Mouse (Mus musculus) colon, adult 2 months (tissue): Measurements from ENCODE around the gene Lhx4. TPM values are rescaled to one million over a fixed set of nuclear protein-coding genes. Genes with fewer than 3 reads are reported as not detected.

Source experiments
- polyA plus RNA-seq: library from polyadenylated mRNA; depleted of rRNA; stranded (reverse); fragments of >200 nt; gene quantifications from 2 replicates; pipeline ENCODE4 v1.2.3, GENCODE M21; 2012; rRNA removed

The Lhx4 gene
- not detected in 2 replicates for polyA plus RNA-seq

DNA sequence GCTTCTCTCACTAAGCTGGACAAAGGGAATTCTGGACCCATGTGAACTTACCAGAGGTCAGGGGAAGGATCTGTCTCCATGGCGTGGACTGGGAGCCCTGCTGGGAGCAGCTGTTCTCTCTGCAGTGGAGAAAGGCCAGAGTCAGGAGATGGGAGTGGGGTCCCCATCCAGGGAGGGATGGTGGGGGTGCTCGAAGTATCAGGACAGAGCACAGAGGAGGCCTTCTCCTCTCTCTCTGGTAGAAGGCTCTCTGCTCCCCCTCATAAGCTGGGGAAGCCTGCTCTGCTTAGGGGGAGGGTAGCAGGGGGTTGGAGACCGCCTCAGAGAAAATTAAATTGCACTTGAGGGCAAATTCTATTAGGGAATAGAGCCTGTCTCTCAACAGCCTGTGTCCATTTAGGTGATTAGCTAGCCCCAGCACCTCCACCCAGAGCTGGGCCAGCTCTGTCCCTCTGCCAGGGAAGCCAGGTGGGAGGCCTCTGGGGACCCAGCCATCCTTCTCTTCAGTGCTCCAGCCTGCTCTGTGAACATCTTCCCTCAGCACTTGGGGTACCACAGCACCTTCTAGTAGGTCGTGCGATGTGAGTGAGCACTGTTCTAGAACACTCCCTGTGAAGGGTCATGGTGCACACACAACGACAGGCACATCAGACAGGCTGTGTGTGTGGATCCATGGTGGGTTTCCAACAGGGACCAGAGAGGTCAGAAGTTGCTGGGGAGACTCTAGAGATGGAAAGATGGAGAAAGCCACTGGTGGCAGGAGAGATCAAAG is at the start of gene Lhx4:
Gene Lhx4 (minus strand): TSS at position 201 of the 772 bp plus-strand sequence.

Other genes starting within 250 kb of the Lhx4 start
- gene Acbd6, start 193.6 kb downstream of the Lhx4 start, polyA plus RNA-seq, result 140 and 156 TPM in 2 replicates
- gene Qsox1, start 61.2 kb upstream of the Lhx4 start, polyA plus RNA-seq, result 222 and 250 TPM in 2 replicates
- 4.1 and 4.3 TPM in 2 replicates for gene Cep350, start 221.6 kb upstream of the Lhx4 start, polyA plus RNA-seq